Mouse (Mus musculus): ENCODE results near the gene Hist4h4.

Gene Hist4h4

GRCm38 (mm10) chr6:136781377-136781986, 22.7 kb downstream of the Hist4h4 start, which contains the start of gene Gucy2c:
Gene Gucy2c, minus strand, starts transcription at chr6:136781765.
- DNase-seq: no peak

GRCm38 (mm10) chr6:136776392-136776791, 27.8 kb downstream of the Hist4h4 start:
- no peak for DNase-seq

- no peak for DNase-seq
These were observed 34.4 kb downstream of the Hist4h4 start for GRCm38 (mm10) chr6:136769859-136770258.

- no peak for DNase-seq
These were observed 35.1 kb downstream of the Hist4h4 start for GRCm38 (mm10) chr6:136769143-136769542.

GRCm38 (mm10) chr6:136763912-136764311, 40.3 kb downstream of the Hist4h4 start:
- no peak for DNase-seq

Measured in embryo, embryonic 11 days (tissue).